Mouse (Mus musculus): ENCODE data around the gene Asb7. TPM values are rescaled to one million over a fixed set of nuclear protein-coding genes. Genes with fewer than 3 reads are reported as not detected.

Gene Asb7
- polyA plus RNA-seq, 1 experiment from 2014 or later: 7.8 TPM

DNA sequence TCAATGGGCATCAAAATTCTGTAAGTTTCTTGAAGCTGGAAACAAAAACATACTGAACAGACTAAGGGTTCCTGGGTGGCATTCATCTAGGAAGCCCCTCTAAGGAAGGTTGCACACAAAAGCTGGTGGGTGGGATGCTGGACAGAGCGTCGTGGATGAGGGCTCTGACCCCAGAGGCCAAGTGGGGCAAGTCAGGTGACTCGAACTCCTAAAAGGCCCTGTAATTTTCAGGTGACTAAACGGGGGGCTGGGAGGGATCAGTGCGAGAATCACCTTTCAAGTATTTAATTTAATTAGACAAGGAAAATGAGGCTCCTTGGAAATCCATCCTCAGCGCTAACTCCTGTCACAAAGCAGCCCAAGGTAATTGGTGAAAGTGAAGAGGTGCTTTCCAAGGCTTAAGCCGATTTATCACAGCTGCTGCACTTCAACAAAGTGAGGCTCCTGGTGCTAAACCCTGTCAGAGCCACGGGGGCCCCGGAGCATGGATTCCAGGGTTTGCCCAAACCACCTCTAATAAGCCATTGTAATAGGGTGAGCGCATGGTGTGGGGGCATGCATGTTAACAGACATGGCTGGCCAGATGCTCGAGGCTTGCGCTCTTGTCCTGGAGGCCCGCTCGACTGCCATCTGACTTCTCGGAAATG, 59.1 kb downstream of the Asb7 start:
- Histone ChIP-seq H3K36me3 (ENCODE audit: inconsistent target) (no peaks in the 10 kb centered on the region), H3K27ac (no peak overlapping the region), H3K79me2 (ENCODE audit: inconsistent target) (no peaks in the 10 kb centered on the region), H3K4me3 (ENCODE audit: inconsistent target) (no peak overlapping the region)
- 92% methylated on average over 15 of the region's 15 CpGs for WGBS (ENCODE audit: missing documents)

DNA sequence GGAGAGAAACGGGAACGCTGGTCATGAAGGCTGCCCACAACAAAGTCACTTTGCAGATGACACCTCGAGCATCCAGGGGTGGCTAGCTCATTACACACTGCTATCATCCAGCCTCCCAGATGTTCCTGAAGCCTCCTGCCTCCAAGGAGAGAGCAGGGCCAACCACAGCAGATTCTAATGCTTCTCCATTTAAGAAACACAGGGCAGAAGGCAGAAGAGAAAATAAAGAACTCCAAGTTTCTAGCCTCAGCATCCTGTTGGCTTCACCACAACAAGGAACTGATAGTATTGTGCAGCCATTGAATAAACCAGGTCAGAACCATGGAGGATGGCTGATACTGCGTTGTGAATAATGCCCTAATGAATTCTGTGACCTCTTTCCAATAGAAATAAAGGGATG, 60.0 kb downstream of the Asb7 start:
- Histone ChIP-seq H3K36me3 (ENCODE audit: inconsistent target) (no peaks in the 10 kb centered on the region), H3K4me3 (ENCODE audit: inconsistent target) (no peak overlapping the region), H3K79me2 (ENCODE audit: inconsistent target) (no peaks in the 10 kb centered on the region), H3K27ac (no peak overlapping the region)
- 49% methylated on average over 4 of the region's 4 CpGs for WGBS (ENCODE audit: missing documents)

DNA sequence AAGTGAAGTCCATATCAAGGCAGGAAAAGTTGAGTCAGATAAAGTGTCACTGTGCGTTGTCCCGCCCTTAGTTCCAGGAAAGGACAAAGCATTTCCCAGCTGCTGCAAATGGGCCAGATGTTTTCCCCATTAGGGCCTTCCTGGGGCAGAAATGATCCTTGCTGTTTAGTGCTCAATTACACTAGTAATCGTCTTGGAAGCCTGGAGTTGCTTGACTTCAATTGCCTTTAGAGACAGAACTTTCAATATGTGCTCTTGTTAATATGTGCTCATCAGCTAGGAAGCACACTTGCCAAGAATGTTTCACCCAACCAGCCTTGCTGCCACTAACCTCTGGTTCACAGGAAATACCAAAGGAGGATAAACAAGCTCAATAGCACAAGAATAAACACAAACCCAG, 66.0 kb downstream of the Asb7 start:
- Histone ChIP-seq H3K36me3 (ENCODE audit: inconsistent target) (no peaks in the 10 kb centered on the region), H3K4me3 (ENCODE audit: inconsistent target) (no peak overlapping the region), H3K79me2 (ENCODE audit: inconsistent target) (no peaks in the 10 kb centered on the region), H3K27ac (no peak overlapping the region)
- WGBS (ENCODE audit: missing documents): 86% methylated on average over 3 of the region's 3 CpGs

DNA sequence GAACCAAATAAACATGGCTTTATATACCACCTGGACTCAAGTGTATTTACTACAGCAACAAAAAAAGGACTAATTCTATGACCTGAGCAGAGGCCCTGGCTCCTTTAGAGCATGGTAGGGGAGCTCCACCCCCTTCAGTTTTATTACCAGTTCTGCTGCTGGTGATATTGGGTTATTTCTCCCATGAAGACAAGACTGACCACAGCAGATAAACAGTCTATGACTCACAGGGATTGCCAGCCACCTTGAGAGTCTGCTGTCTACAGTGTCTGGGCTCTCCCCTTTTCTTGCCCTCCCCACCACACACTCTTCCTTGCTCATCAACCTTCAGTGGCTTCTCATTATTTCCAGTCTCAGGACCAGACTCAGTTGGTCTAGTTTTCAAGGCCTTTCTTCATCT, 87.5 kb downstream of the Asb7 start:
- Histone ChIP-seq H3K36me3 (ENCODE audit: inconsistent target) (no peaks in the 10 kb centered on the region), H3K4me3 (ENCODE audit: inconsistent target) (no peak overlapping the region), H3K27ac (no peak overlapping the region), H3K79me2 (ENCODE audit: inconsistent target) (no peaks in the 10 kb centered on the region)

DNA sequence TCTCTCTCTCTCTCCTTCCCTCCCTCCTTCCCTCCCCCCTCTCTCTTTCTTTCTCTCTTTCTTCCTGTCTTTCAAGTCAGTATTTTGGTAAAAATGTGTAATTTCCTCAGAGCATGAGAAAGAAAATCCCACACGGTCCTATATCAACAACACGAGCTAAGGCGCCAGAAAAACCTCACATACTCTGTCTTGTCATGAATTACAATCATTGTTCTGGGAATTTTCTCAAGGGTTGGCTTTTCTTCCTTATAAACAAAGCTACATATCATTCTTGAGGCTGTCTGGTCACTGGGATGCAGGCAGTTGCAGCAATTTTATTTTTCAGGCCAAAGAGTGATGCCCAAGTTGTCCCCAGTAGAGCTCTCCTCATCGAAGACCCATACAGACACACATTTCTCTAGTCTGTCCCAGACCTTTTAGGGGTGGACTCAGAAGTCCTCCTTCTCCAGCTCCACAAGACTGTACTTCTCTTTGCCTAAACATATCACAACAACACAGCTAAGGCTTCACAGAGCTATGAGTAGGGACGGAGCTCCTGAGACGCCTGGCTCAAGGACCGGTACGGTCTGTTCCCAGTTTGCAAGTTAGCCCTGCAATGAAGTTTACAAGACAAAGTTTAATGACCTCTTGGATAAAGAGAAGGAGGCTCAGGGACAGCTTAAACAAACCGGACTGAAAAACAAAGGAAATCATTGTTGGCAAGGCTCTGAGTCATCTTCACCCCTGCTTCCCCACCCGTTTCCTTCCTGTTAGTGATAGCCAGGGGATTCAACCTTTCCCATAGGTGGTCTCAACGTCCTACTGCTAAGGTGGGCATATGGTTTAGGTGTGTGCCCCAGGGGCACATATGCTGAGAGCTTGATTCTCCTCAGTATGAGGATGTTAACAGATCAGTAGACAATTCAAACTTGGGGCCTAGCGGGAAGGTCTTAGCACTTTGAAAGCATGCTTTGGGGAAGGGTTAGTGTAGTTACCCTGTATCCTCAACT, 88.5 kb downstream of the Asb7 start:
- WGBS (ENCODE audit: missing documents): 72% methylated on average over 12 of the region's 12 CpGs
- Histone ChIP-seq H3K79me2 (ENCODE audit: inconsistent target) (no peaks in the 10 kb centered on the region), H3K4me3 (ENCODE audit: inconsistent target) (no peak overlapping the region), H3K36me3 (ENCODE audit: inconsistent target) (no peaks in the 10 kb centered on the region), H3K27ac (no peak overlapping the region)

DNA sequence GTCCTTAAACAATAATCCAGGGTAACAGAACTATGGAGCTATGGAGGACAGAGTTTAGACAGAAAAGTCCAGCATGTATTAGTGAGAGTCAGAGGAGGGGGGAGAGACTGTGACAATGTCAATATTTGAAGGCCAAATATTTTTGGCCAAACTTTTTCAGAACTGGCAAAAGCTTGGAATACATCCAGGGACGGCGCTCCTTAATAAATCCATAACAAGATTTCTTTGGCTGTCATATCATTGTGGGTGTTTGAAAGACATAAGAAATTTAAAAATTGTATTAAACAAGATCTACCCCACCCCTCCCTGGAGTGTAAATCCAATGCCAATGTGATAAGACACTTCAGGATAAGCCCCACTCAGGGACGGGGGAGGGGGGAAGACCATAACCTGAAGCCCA, 89.3 kb downstream of the Asb7 start:
- Histone ChIP-seq H3K27ac (no peak overlapping the region), H3K36me3 (ENCODE audit: inconsistent target) (no peaks in the 10 kb centered on the region), H3K4me3 (ENCODE audit: inconsistent target) (no peak overlapping the region), H3K79me2 (ENCODE audit: inconsistent target) (no peaks in the 10 kb centered on the region)
- 95% methylated on average over 2 of the region's 3 CpGs for WGBS (ENCODE audit: missing documents)

DNA sequence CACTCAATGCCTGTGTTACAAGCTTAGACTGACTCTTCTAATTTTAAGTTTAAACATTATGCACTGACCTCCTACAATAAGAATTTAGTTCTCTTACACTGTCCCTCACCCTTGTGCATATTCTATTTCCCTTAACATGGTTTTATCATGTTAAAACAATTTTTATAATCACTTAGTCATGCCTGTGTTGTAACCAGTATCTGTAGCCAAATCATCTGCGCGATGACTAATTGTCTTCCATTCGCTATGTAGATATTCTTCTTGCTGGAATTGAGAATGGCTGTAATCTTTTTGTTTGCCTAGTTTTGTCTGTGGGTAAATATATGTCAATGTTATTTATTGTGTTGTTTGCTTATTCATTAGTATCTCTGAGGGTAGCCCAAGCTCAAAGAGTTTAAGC, 91.5 kb downstream of the Asb7 start:
- Histone ChIP-seq H3K27ac (no peak overlapping the region), H3K4me3 (ENCODE audit: inconsistent target) (no peak overlapping the region), H3K79me2 (ENCODE audit: inconsistent target) (no peaks in the 10 kb centered on the region), H3K36me3 (ENCODE audit: inconsistent target) (no peaks in the 10 kb centered on the region)
- WGBS (ENCODE audit: missing documents): 95% methylated on average over 3 of the region's 3 CpGs

Other genes starting within 250 kb of the Asb7 start
- gene Lins1, start 293 bp upstream of the Asb7 start, polyA plus RNA-seq (2018): 3.4 to 5.5 TPM (median 3.5 TPM) in 3 replicates
- not detected in 3 replicates for gene Cers3, start 53.9 kb upstream of the Asb7 start, polyA plus RNA-seq (2018)
- not detected in 3 replicates for gene Adamts17, start 150.1 kb upstream of the Asb7 start, polyA plus RNA-seq (2018)

All from macrophage (primary cell).